Mouse (Mus musculus) bone marrow, adult 2 months (tissue): ENCODE measurements around the gene Psmc6.

Experiments
- CTCF ChIP-seq: fragments of 200-500 bp; IDR thresholded peaks from 2 replicates; pipeline ENCODE4 v1.5.1; 2011; ENCODE audit warnings: low read length, control low read depth; ENCODE audit not compliant: control insufficient read depth, insufficient read depth
- POLR2A ChIP-seq: fragments of 200-500 bp; IDR thresholded peaks from 2 replicates; pipeline ENCODE4 v1.6.1; 2011; ENCODE audit warnings: low read depth, mild to moderate bottlenecking, control low read depth, low read length, borderline replicate concordance; ENCODE audit not compliant: control insufficient read depth

DNA sequence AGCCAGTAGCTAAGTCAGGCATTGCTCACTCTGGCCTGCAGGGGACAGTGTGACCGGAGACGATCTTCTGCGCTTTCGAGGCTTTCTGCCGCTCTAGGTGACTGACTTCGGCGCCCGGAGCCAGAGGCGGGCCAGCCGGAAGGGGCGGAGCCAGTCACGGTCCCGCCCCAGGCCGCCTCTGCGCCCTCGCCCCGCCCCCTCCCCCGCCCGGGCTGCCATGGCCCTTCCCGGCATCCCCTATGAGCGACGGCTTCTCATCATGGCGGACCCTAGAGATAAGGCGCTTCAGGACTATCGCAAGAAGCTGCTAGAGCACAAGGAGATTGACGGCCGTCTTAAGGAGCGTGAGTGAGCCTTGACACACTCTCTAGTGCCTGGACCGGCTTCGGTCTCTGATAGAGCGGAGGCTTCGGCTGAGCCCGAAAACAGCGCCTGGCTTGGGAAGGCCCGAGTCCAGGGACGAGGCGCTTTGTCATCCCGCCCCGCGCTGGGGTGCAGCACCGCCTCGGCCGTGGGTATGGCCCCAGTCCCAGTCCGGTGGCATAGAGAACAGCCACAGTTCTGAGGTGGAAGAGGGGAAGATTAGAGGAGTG is at the start of gene Psmc6:
- TF ChIP-seq CTCF, result peak; percentile 96
- TF ChIP-seq POLR2A, result no peak
